Mouse (Mus musculus): ENCODE data around the gene Olfr1389. TPM values are rescaled to one million over a fixed set of nuclear protein-coding genes. Genes with fewer than 3 reads are reported as not detected.
"Not testable (repeated sequence)": the region's sequence is repeated elsewhere in the genome, so short reads cannot be mapped to it uniquely, and the experiment has no call there.

The Olfr1389 gene
- not detected in 2 replicates for polyA plus RNA-seq (2011; ENCODE audit: insufficient read length, low read depth, missing spikeins)

- no peak within 1 kb of the TSS for H3K27ac ChIP-seq (ENCODE audit: insufficient read depth, low read length)
- TF ChIP-seq POLR2A (IDR thresholded peaks at IDR 0.05; ENCODE audit: low read depth, low read length): no peak
- TF ChIP-seq CTCF (IDR thresholded peaks at IDR 0.05; ENCODE audit: borderline replicate concordance, insufficient read depth, low read length): no peak
- H3K4me3 ChIP-seq (ENCODE audit: insufficient read depth, low read length): no peak within 1 kb of the TSS
- H3K4me1 ChIP-seq (ENCODE audit: control insufficient read depth, insufficient read depth, low read length): no peaks in the 10 kb centered on the region
Measured at GRCm38 (mm10) chr11:49422767-49423166, at the start of gene Olfr1389. Gene Olfr1389, plus strand, starts transcription at chr11:49423067.

- TF ChIP-seq CTCF (IDR thresholded peaks at IDR 0.05; ENCODE audit: borderline replicate concordance, insufficient read depth, low read length) (no peak), POLR2A (IDR thresholded peaks at IDR 0.05; ENCODE audit: low read depth, low read length) (no peak)
- H3K4me3 ChIP-seq (ENCODE audit: insufficient read depth, low read length): no peak overlapping the region
- H3K4me1 ChIP-seq (ENCODE audit: control insufficient read depth, insufficient read depth, low read length): no peaks in the 10 kb centered on the region
- H3K27ac ChIP-seq (ENCODE audit: insufficient read depth, low read length): no peak overlapping the region
Measured at GRCm38 (mm10) chr11:49383133-49383532, 39.7 kb upstream of the Olfr1389 start.

- H3K4me1 ChIP-seq (ENCODE audit: control insufficient read depth, insufficient read depth, low read length); H3K27ac ChIP-seq (ENCODE audit: insufficient read depth, low read length); H3K4me3 ChIP-seq (ENCODE audit: insufficient read depth, low read length): not testable (repeated sequence)
Measured at GRCm38 (mm10) chr11:49386118-49386517, 36.7 kb upstream of the Olfr1389 start.

GRCm38 (mm10) chr11:49392707-49393106 is 30.2 kb upstream of the Olfr1389 start:
- not testable (repeated sequence) for H3K4me1 ChIP-seq (ENCODE audit: control insufficient read depth, insufficient read depth, low read length); H3K4me3 ChIP-seq (ENCODE audit: insufficient read depth, low read length)

GRCm38 (mm10) chr11:49406784-49407183 is 16.1 kb upstream of the Olfr1389 start:
- Histone ChIP-seq H3K27ac (ENCODE audit: insufficient read depth, low read length) (no peak overlapping the region), H3K4me1 (ENCODE audit: control insufficient read depth, insufficient read depth, low read length) (no peaks in the 10 kb centered on the region), H3K4me3 (ENCODE audit: insufficient read depth, low read length) (no peak overlapping the region)
- TF ChIP-seq CTCF (IDR thresholded peaks at IDR 0.05; ENCODE audit: borderline replicate concordance, insufficient read depth, low read length) (no peak), POLR2A (IDR thresholded peaks at IDR 0.05; ENCODE audit: low read depth, low read length) (no peak)

More at GRCm38 (mm10) chr11:49392707-49393106, 30.2 kb upstream of the Olfr1389 start:
- not testable (repeated sequence) for H3K27ac ChIP-seq (ENCODE audit: insufficient read depth, low read length)

GRCm38 (mm10) chr11:49410540-49410939 is 12.3 kb upstream of the Olfr1389 start:
- no peak overlapping the region for H3K27ac ChIP-seq (ENCODE audit: insufficient read depth, low read length)
- TF ChIP-seq CTCF (IDR thresholded peaks at IDR 0.05; ENCODE audit: borderline replicate concordance, insufficient read depth, low read length): no peak
- TF ChIP-seq POLR2A (IDR thresholded peaks at IDR 0.05; ENCODE audit: low read depth, low read length): no peak
- no peaks in the 10 kb centered on the region for H3K4me1 ChIP-seq (ENCODE audit: control insufficient read depth, insufficient read depth, low read length)
- no peak overlapping the region for H3K4me3 ChIP-seq (ENCODE audit: insufficient read depth, low read length)

GRCm38 (mm10) chr11:49425257-49425927 is 2.5 kb downstream of the Olfr1389 start:
- TF ChIP-seq POLR2A (IDR thresholded peaks at IDR 0.05; ENCODE audit: low read depth, low read length) (no peak), CTCF (IDR thresholded peaks at IDR 0.05; ENCODE audit: borderline replicate concordance, insufficient read depth, low read length) (no peak)
- Histone ChIP-seq H3K27ac (ENCODE audit: insufficient read depth, low read length) (no peak overlapping the region), H3K4me3 (ENCODE audit: insufficient read depth, low read length) (no peak overlapping the region), H3K4me1 (ENCODE audit: control insufficient read depth, insufficient read depth, low read length) (no peaks in the 10 kb centered on the region)

- Histone ChIP-seq H3K4me1 (ENCODE audit: control insufficient read depth, insufficient read depth, low read length) (no peaks in the 10 kb centered on the region), H3K27ac (ENCODE audit: insufficient read depth, low read length) (no peak overlapping the region), H3K4me3 (ENCODE audit: insufficient read depth, low read length) (no peak overlapping the region)
- TF ChIP-seq CTCF (IDR thresholded peaks at IDR 0.05; ENCODE audit: borderline replicate concordance, insufficient read depth, low read length) (no peak), POLR2A (IDR thresholded peaks at IDR 0.05; ENCODE audit: low read depth, low read length) (no peak)
Measured at GRCm38 (mm10) chr11:49429641-49430040, 6.8 kb downstream of the Olfr1389 start.

GRCm38 (mm10) chr11:49436411-49436810 is 13.5 kb downstream of the Olfr1389 start, which contains the start of gene Olfr1388:
Gene Olfr1388, plus strand, starts transcription at chr11:49436624.
- no peak for TF ChIP-seq POLR2A (IDR thresholded peaks at IDR 0.05; ENCODE audit: low read depth, low read length)
- TF ChIP-seq CTCF (IDR thresholded peaks at IDR 0.05; ENCODE audit: borderline replicate concordance, insufficient read depth, low read length): no peak
- no peak within 1 kb of the TSS for H3K4me3 ChIP-seq (ENCODE audit: insufficient read depth, low read length)
- no peaks in the 10 kb centered on the region; the same call in 1 of the 2 replicates for H3K4me1 ChIP-seq (ENCODE audit: control insufficient read depth, insufficient read depth, low read length)
- no peak within 1 kb of the TSS for H3K27ac ChIP-seq (ENCODE audit: insufficient read depth, low read length)

- no peak for TF ChIP-seq CTCF (IDR thresholded peaks at IDR 0.05; ENCODE audit: borderline replicate concordance, insufficient read depth, low read length)
- no peak for TF ChIP-seq POLR2A (IDR thresholded peaks at IDR 0.05; ENCODE audit: low read depth, low read length)
- H3K4me1 ChIP-seq (ENCODE audit: control insufficient read depth, insufficient read depth, low read length): no peaks in the 10 kb centered on the region
- H3K4me3 ChIP-seq (ENCODE audit: insufficient read depth, low read length): no peak within 1 kb of the TSS
- H3K27ac ChIP-seq (ENCODE audit: insufficient read depth, low read length): no peak within 1 kb of the TSS
Measured at GRCm38 (mm10) chr11:49455043-49455442, 32.2 kb downstream of the Olfr1389 start, which contains the start of gene Olfr1387. Gene Olfr1387, plus strand, starts transcription at chr11:49455343.

- not testable (repeated sequence) for H3K27ac ChIP-seq (ENCODE audit: insufficient read depth, low read length); H3K4me3 ChIP-seq (ENCODE audit: insufficient read depth, low read length); H3K4me1 ChIP-seq (ENCODE audit: control insufficient read depth, insufficient read depth, low read length)
Measured at GRCm38 (mm10) chr11:49464746-49465145, 41.9 kb downstream of the Olfr1389 start, which contains the start of gene Olfr1386. Gene Olfr1386, plus strand, starts transcription at chr11:49465046.

Other genes with a start within 250 kb of the Olfr1389 start
- not detected in 2 replicates for gene Btnl9, start 235.9 kb upstream of the Olfr1389 start, polyA plus RNA-seq (2011; ENCODE audit: insufficient read length, low read depth, missing spikeins)
- 48.0 and 66.0 TPM in 2 replicates for gene Zfp62, start 219.8 kb upstream of the Olfr1389 start, polyA plus RNA-seq (2011; ENCODE audit: insufficient read length, low read depth, missing spikeins)
- gene Mgat1, start 178.9 kb upstream of the Olfr1389 start, polyA plus RNA-seq (2011; ENCODE audit: insufficient read length, low read depth, missing spikeins): 79.0 and 92.6 TPM in 2 replicates
- 0.23 TPM in 1 of 2 replicates, not detected in the other for gene Olfr1393, start 144.8 kb upstream of the Olfr1389 start, polyA plus RNA-seq (2011; ENCODE audit: insufficient read length, low read depth, missing spikeins)
- gene Olfr1392, start 137.8 kb upstream of the Olfr1389 start, polyA plus RNA-seq (2011; ENCODE audit: insufficient read length, low read depth, missing spikeins): not detected in 2 replicates
- not detected in 2 replicates for gene Olfr10, start 118.3 kb upstream of the Olfr1389 start, polyA plus RNA-seq (2011; ENCODE audit: insufficient read length, low read depth, missing spikeins)
- not detected in 2 replicates for gene Olfr1391, start 100.3 kb upstream of the Olfr1389 start, polyA plus RNA-seq (2011; ENCODE audit: insufficient read length, low read depth, missing spikeins)
- not detected in 2 replicates for gene Olfr1390, start 87.9 kb upstream of the Olfr1389 start, polyA plus RNA-seq (2011; ENCODE audit: insufficient read length, low read depth, missing spikeins)
- gene Olfr1388, start 13.6 kb downstream of the Olfr1389 start, polyA plus RNA-seq (2011; ENCODE audit: insufficient read length, low read depth, missing spikeins): not detected in 2 replicates
- not detected in 2 replicates for gene Olfr1387, start 32.3 kb downstream of the Olfr1389 start, polyA plus RNA-seq (2011; ENCODE audit: insufficient read length, low read depth, missing spikeins)
- not detected in 2 replicates for gene Olfr1386, start 42.0 kb downstream of the Olfr1389 start, polyA plus RNA-seq (2011; ENCODE audit: insufficient read length, low read depth, missing spikeins)
- gene Olfr1385, start 66.0 kb downstream of the Olfr1389 start, polyA plus RNA-seq (2011; ENCODE audit: insufficient read length, low read depth, missing spikeins): not detected in 2 replicates
- not detected in 2 replicates for gene Olfr1384, start 83.7 kb downstream of the Olfr1389 start, polyA plus RNA-seq (2011; ENCODE audit: insufficient read length, low read depth, missing spikeins)
- gene Olfr1383, start 96.6 kb downstream of the Olfr1389 start, polyA plus RNA-seq (2011; ENCODE audit: insufficient read length, low read depth, missing spikeins): not detected in 2 replicates
- not detected in 2 replicates for gene Olfr1382, start 105.2 kb downstream of the Olfr1389 start, polyA plus RNA-seq (2011; ENCODE audit: insufficient read length, low read depth, missing spikeins)
- not detected in 2 replicates for gene Olfr1381, start 120.4 kb downstream of the Olfr1389 start, polyA plus RNA-seq (2011; ENCODE audit: insufficient read length, low read depth, missing spikeins)
- not detected in 2 replicates for gene Olfr1380, start 133.8 kb downstream of the Olfr1389 start, polyA plus RNA-seq (2011; ENCODE audit: insufficient read length, low read depth, missing spikeins)
- gene Flt4, start 186.2 kb downstream of the Olfr1389 start, polyA plus RNA-seq (2011; ENCODE audit: insufficient read length, low read depth, missing spikeins): 2.4 and 5.4 TPM in 2 replicates
- not detected in 2 replicates for gene Scgb3a1, start 240.5 kb downstream of the Olfr1389 start, polyA plus RNA-seq (2011; ENCODE audit: insufficient read length, low read depth, missing spikeins)

All from embryonic fibroblast, embryonic 13.5 days (primary cell).